Mouse (Mus musculus): ENCODE data around the gene Il15. TPM values are rescaled to one million over a fixed set of nuclear protein-coding genes. Genes with fewer than 3 reads are reported as not detected.

The Il15 gene
- polyA plus RNA-seq, 1 experiment from 2014 or later, result 10.2 TPM

- no peak overlapping the region for H3K4me2 ChIP-seq (replicated peaks)
- H3K9ac ChIP-seq, result no peak overlapping the region
- H3K9me3 ChIP-seq, result no peaks in the 10 kb centered on the region
- no peak overlapping the region for H3K27ac ChIP-seq
- H3K4me1 ChIP-seq (replicated peaks), result peaks cover 3% of the 10 kb centered on the region; the same call in 1 of the 2 replicates
- H3K4me3 ChIP-seq (replicated peaks), result no peak overlapping the region
- ATAC-seq, result no peak
- 59% methylated on average over 1 of the region's 1 CpGs for WGBS
- H3K36me3 ChIP-seq, result no peaks in the 10 kb centered on the region
- H3K27me3 ChIP-seq (replicated peaks), result no peaks in the 10 kb centered on the region
Observed at GRCm38 (mm10) chr8:82351268-82351943, 51.6 kb downstream of the Il15 start.

GRCm38 (mm10) chr8:82349299-82349698, 53.7 kb downstream of the Il15 start:
- Histone ChIP-seq H3K4me1 (replicated peaks) (peaks cover 3% of the 10 kb centered on the region; the same call in 1 of the 2 replicates), H3K36me3 (no peaks in the 10 kb centered on the region), H3K27me3 (replicated peaks) (no peaks in the 10 kb centered on the region), H3K9me3 (no peaks in the 10 kb centered on the region), H3K4me2 (replicated peaks) (peak overlapping the region; percentile 14; the same call in 1 of the 2 replicates), H3K9ac (no peak overlapping the region), H3K4me3 (replicated peaks) (no peak overlapping the region), H3K27ac (peak overlapping the region; percentile 36; the same call in 1 of the 2 replicates)
- peak; percentile 87 for ATAC-seq
- 15% methylated on average over 2 of the region's 2 CpGs for WGBS

GRCm38 (mm10) chr8:82346485-82346884, 56.5 kb downstream of the Il15 start:
- 63% methylated on average over 3 of the region's 3 CpGs for WGBS
- H3K9ac ChIP-seq, result no peak overlapping the region
- no peak for ATAC-seq

GRCm38 (mm10) chr8:82331675-82332234, 71.3 kb downstream of the Il15 start:
- Histone ChIP-seq H3K4me3 (replicated peaks) (no peak overlapping the region), H3K36me3 (no peaks in the 10 kb centered on the region), H3K9ac (no peak overlapping the region), H3K4me1 (replicated peaks) (no peaks in the 10 kb centered on the region), H3K4me2 (replicated peaks) (no peak overlapping the region), H3K27me3 (replicated peaks) (no peaks in the 10 kb centered on the region), H3K9me3 (no peaks in the 10 kb centered on the region), H3K27ac (no peak overlapping the region)
- ATAC-seq, result no peak
- WGBS, result 87% methylated on average over 8 of the region's 8 CpGs

More at GRCm38 (mm10) chr8:82346485-82346884, 56.5 kb downstream of the Il15 start:
- Histone ChIP-seq H3K4me2 (replicated peaks) (no peak overlapping the region), H3K27me3 (replicated peaks) (no peaks in the 10 kb centered on the region), H3K36me3 (no peaks in the 10 kb centered on the region), H3K4me1 (replicated peaks) (peaks cover 3% of the 10 kb centered on the region; the same call in 1 of the 2 replicates), H3K9me3 (no peaks in the 10 kb centered on the region), H3K4me3 (replicated peaks) (no peak overlapping the region), H3K27ac (no peak overlapping the region)

- Histone ChIP-seq H3K4me1 (replicated peaks) (no peaks in the 10 kb centered on the region), H3K27ac (no peak overlapping the region), H3K9me3 (no peaks in the 10 kb centered on the region), H3K27me3 (replicated peaks) (no peaks in the 10 kb centered on the region), H3K9ac (no peak overlapping the region), H3K4me2 (replicated peaks) (no peak overlapping the region), H3K36me3 (no peaks in the 10 kb centered on the region), H3K4me3 (replicated peaks) (no peak overlapping the region)
- no peak for ATAC-seq
- WGBS, result 45% methylated on average over 2 of the region's 2 CpGs
Observed at GRCm38 (mm10) chr8:82327986-82328652, 74.9 kb downstream of the Il15 start.

GRCm38 (mm10) chr8:82326061-82326460, 77.0 kb downstream of the Il15 start:
- no peak for ATAC-seq
- no peaks in the 10 kb centered on the region for H3K4me1 ChIP-seq (replicated peaks)

GRCm38 (mm10) chr8:82325586-82325985, 77.4 kb downstream of the Il15 start:
- Histone ChIP-seq H3K27me3 (replicated peaks) (no peaks in the 10 kb centered on the region), H3K4me2 (replicated peaks) (no peak overlapping the region), H3K9me3 (no peaks in the 10 kb centered on the region), H3K27ac (no peak overlapping the region), H3K36me3 (no peaks in the 10 kb centered on the region), H3K4me3 (replicated peaks) (no peak overlapping the region), H3K4me1 (replicated peaks) (no peaks in the 10 kb centered on the region), H3K9ac (no peak overlapping the region)
- ATAC-seq, result no peak
- WGBS, result 87% methylated on average over 6 of the region's 6 CpGs

More at GRCm38 (mm10) chr8:82326061-82326460, 77.0 kb downstream of the Il15 start:
- Histone ChIP-seq H3K9me3 (no peaks in the 10 kb centered on the region), H3K4me3 (replicated peaks) (no peak overlapping the region), H3K27me3 (replicated peaks) (no peaks in the 10 kb centered on the region), H3K36me3 (no peaks in the 10 kb centered on the region), H3K4me2 (replicated peaks) (no peak overlapping the region), H3K9ac (no peak overlapping the region), H3K27ac (no peak overlapping the region)
- 71% methylated on average over 1 of the region's 1 CpGs for WGBS

GRCm38 (mm10) chr8:82317446-82317845, 85.6 kb downstream of the Il15 start:
- Histone ChIP-seq H3K36me3 (no peaks in the 10 kb centered on the region), H3K9ac (no peak overlapping the region), H3K27me3 (replicated peaks) (no peaks in the 10 kb centered on the region), H3K27ac (no peak overlapping the region), H3K4me1 (replicated peaks) (no peaks in the 10 kb centered on the region), H3K4me2 (replicated peaks) (no peak overlapping the region), H3K4me3 (replicated peaks) (no peak overlapping the region), H3K9me3 (no peaks in the 10 kb centered on the region)
- no peak for ATAC-seq
- WGBS, result 56% methylated on average over 3 of the region's 3 CpGs

GRCm38 (mm10) chr8:82306424-82306823, 96.6 kb downstream of the Il15 start:
- Histone ChIP-seq H3K9ac (no peak overlapping the region), H3K27me3 (replicated peaks) (no peaks in the 10 kb centered on the region), H3K36me3 (no peaks in the 10 kb centered on the region), H3K4me3 (replicated peaks) (no peak overlapping the region), H3K9me3 (no peaks in the 10 kb centered on the region), H3K4me1 (replicated peaks) (no peaks in the 10 kb centered on the region), H3K4me2 (replicated peaks) (no peak overlapping the region), H3K27ac (no peak overlapping the region)
- WGBS, result 57% methylated on average over 1 of the region's 1 CpGs
- no peak for ATAC-seq

GRCm38 (mm10) chr8:82296256-82296655, 106.8 kb downstream of the Il15 start:
- Histone ChIP-seq H3K36me3 (no peaks in the 10 kb centered on the region), H3K4me1 (replicated peaks) (no peaks in the 10 kb centered on the region), H3K4me3 (replicated peaks) (no peak overlapping the region), H3K27ac (no peak overlapping the region), H3K9me3 (no peaks in the 10 kb centered on the region), H3K27me3 (replicated peaks) (no peaks in the 10 kb centered on the region), H3K9ac (no peak overlapping the region), H3K4me2 (replicated peaks) (no peak overlapping the region)
- ATAC-seq, result no peak
- 82% methylated on average over 2 of the region's 2 CpGs for WGBS

- Histone ChIP-seq H3K4me1 (replicated peaks) (no peaks in the 10 kb centered on the region), H3K9ac (no peak overlapping the region), H3K9me3 (no peaks in the 10 kb centered on the region), H3K4me2 (replicated peaks) (no peak overlapping the region), H3K27me3 (replicated peaks) (no peaks in the 10 kb centered on the region), H3K4me3 (replicated peaks) (no peak overlapping the region), H3K36me3 (no peaks in the 10 kb centered on the region), H3K27ac (no peak overlapping the region)
- no peak for ATAC-seq
- 89% methylated on average over 5 of the region's 5 CpGs for WGBS
Observed at GRCm38 (mm10) chr8:82291659-82292058, 111.4 kb downstream of the Il15 start.

GRCm38 (mm10) chr8:82285866-82286265, 117.2 kb downstream of the Il15 start:
- H3K9me3 ChIP-seq, result no peaks in the 10 kb centered on the region
- no peak overlapping the region for H3K4me2 ChIP-seq (replicated peaks)
- no peak overlapping the region for H3K27ac ChIP-seq
- H3K27me3 ChIP-seq (replicated peaks), result no peaks in the 10 kb centered on the region
- no peak for ATAC-seq
- H3K4me3 ChIP-seq (replicated peaks), result no peak overlapping the region
- H3K4me1 ChIP-seq (replicated peaks), result no peaks in the 10 kb centered on the region
- WGBS, result 92% methylated on average over 3 of the region's 3 CpGs
- H3K9ac ChIP-seq, result no peak overlapping the region
- no peaks in the 10 kb centered on the region for H3K36me3 ChIP-seq

All from intestine, embryonic 15.5 days (tissue).